Mouse (Mus musculus) liver, embryonic 12.5 days (tissue): ENCODE measurements around the gene Zfp764. TPM values are rescaled to one million over a fixed set of nuclear protein-coding genes. Genes with fewer than 3 reads are reported as not detected.
"Not testable (repeated sequence)": the region's sequence is repeated elsewhere in the genome, so short reads cannot be mapped to it uniquely, and the experiment has no call there.

Experiments
- ATAC-seq: fragments of 200-750 bp; cut with Nextera tagmentation; 2 replicates; pipeline ENCODE4 v1.8.0; 2017; ENCODE audit warnings: moderate number of reproducible peaks, mild to moderate bottlenecking, moderate library complexity
- H3K27ac ChIP-seq: fragments of 300-500 bp; sonication (generic); 2 replicates; pipeline ENCODE4 v1.5.1; 2016; ENCODE audit warnings: mild to moderate bottlenecking
- H3K27me3 ChIP-seq: fragments of 300-500 bp; sonication (generic); replicated peaks from 2 replicates; pipeline ENCODE4 v1.6.1; 2016; ENCODE audit warnings: mild to moderate bottlenecking, moderate library complexity
- H3K36me3 ChIP-seq: fragments of 300-500 bp; sonication (generic); 2 replicates; pipeline ENCODE4 v1.6.1; 2016; ENCODE audit warnings: mild to moderate bottlenecking, moderate library complexity
- H3K4me1 ChIP-seq: fragments of 300-500 bp; sonication (generic); 2 replicates; pipeline ENCODE4 v1.6.1; 2016
- H3K4me2 ChIP-seq: fragments of 300-500 bp; sonication (generic); 2 replicates; pipeline ENCODE4 v1.6.1; 2016; ENCODE audit warnings: mild to moderate bottlenecking, moderate library complexity
- H3K4me3 ChIP-seq: fragments of 300-500 bp; sonication (generic); 2 replicates; pipeline ENCODE4 v1.5.1; 2016; ENCODE audit warnings: mild to moderate bottlenecking, moderate library complexity
- H3K9ac ChIP-seq: fragments of 300-500 bp; sonication (generic); 2 replicates; pipeline ENCODE4 v1.6.1; 2016; ENCODE audit warnings: mild to moderate bottlenecking, moderate library complexity
- H3K9me3 ChIP-seq: fragments of 300-500 bp; sonication (generic); replicated peaks from 2 replicates; pipeline ENCODE4 v1.6.1; 2016; ENCODE audit warnings: mild to moderate bottlenecking, moderate library complexity
- WGBS: fragments of 180-500 bp; shearing (Covaris S2); methylation state at CpG from one replicate; pipeline ENCODE4 v1.1.7; 2016; ENCODE audit not compliant: insufficient replicate concordance; 5-methylcytosine and 5-hydroxymethylcytosine counted together
- polyA plus RNA-seq: library from polyadenylated mRNA; unstranded; fragments of >200 nt; fragmentation: Nextera tagmentation; extraction: Ambion mirVana; gene quantifications from 2 replicates; pipeline ENCODE4 v1.2.1, GENCODE M21; 2016

Zfp764 gene
- polyA plus RNA-seq, 1 experiment from 2014 or later: 2.5 TPM

DNA sequence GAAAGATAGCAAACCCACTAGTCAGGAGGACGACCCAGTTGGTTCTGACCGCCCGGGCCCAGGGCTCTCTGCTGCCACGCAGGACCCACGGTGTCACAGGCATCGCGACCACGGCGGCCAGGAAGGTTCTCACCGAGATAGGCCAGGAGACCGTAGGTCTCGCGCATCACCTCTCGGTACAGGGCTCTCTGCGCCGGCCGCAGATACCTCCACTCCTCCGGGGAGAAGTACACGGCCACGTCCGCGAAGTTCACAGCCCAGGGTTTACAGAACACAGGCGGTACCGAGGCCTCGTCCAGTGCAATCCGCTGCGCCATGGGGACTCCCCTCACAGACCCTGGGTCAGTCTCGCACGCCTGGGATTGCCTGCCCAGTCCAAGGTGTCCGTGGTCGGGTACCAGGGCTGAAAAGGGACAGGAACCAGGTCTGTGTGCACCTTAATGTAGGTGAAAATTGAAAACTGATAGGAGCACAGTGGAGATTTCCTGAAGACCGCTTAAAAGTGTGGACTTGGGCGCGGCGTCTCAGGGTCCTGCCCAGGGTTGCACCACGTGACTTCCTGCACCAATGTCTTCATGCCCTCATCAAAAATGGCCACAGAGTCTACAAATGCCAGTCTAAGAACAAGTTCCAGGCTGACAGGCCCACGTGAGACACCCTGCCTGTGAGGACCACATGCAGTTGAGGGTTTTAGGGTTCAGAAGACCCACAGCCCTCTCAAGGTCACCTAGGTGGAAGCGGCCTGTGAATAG, 19.8 kb downstream of the Zfp764 start, which contains the start of gene 9130019O22Rik:
9130019O22Rik (minus strand) TSS at position 526 of the 752 bp plus-strand sequence.
- peak within 1 kb of the TSS; percentile 68 for H3K27ac ChIP-seq
- peak within 1 kb of the TSS; percentile 80 for H3K9ac ChIP-seq
- H3K4me3 ChIP-seq: peak within 1 kb of the TSS; percentile 71
- peak; percentile 90 for ATAC-seq
- H3K4me2 ChIP-seq: peak within 1 kb of the TSS; percentile 91
- peaks cover 7% of the 10 kb centered on the region; the same call in 1 of the 2 replicates for H3K9me3 ChIP-seq
- 7% methylated on average over 38 of the region's 38 CpGs for WGBS
- H3K4me1 ChIP-seq: peaks cover 17% of the 10 kb centered on the region
- no peaks in the 10 kb centered on the region for H3K27me3 ChIP-seq
- peaks cover 41% of the 10 kb centered on the region for H3K36me3 ChIP-seq

DNA sequence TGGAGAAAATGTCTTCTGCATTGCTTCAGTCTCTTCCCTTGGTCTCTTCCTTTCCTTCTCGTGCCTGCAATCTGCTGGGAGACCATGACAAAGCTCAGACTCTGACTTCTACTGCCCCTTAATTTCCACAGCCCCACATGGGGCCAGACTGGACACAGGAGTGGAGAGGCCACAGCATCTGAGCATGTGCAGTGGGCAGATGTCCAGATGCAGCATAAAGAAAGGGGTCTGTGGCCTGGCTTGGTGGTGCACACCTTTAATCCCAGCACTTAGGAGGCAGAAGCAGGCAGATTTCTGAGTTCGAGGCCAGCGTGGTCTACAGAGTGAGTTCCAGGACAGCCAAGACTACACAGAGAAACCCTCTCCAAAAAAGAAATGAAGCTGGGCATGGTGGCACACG, 21.1 kb downstream of the Zfp764 start:
- not testable (repeated sequence) for H3K4me3 ChIP-seq, H3K9me3 ChIP-seq, H3K4me2 ChIP-seq, H3K27ac ChIP-seq, H3K27me3 ChIP-seq, ATAC-seq, H3K9ac ChIP-seq
- H3K36me3 ChIP-seq: peaks cover 31% of the 10 kb centered on the region
- WGBS: 82% methylated on average over 4 of the region's 4 CpGs
- peaks cover 16% of the 10 kb centered on the region for H3K4me1 ChIP-seq

GRCm38 (mm10) chr7:127378310-127378921, 28.2 kb downstream of the Zfp764 start:
- Histone ChIP-seq H3K36me3 (peaks cover 21% of the 10 kb centered on the region), H3K9ac (no peak overlapping the region), H3K27ac (no peak overlapping the region), H3K27me3 (no peaks in the 10 kb centered on the region), H3K4me3 (no peak overlapping the region), H3K9me3 (no peaks in the 10 kb centered on the region), H3K4me2 (no peak overlapping the region), H3K4me1 (peaks cover 26% of the 10 kb centered on the region)
- ATAC-seq: no peak
- 35% methylated on average over 6 of the region's 6 CpGs for WGBS

DNA sequence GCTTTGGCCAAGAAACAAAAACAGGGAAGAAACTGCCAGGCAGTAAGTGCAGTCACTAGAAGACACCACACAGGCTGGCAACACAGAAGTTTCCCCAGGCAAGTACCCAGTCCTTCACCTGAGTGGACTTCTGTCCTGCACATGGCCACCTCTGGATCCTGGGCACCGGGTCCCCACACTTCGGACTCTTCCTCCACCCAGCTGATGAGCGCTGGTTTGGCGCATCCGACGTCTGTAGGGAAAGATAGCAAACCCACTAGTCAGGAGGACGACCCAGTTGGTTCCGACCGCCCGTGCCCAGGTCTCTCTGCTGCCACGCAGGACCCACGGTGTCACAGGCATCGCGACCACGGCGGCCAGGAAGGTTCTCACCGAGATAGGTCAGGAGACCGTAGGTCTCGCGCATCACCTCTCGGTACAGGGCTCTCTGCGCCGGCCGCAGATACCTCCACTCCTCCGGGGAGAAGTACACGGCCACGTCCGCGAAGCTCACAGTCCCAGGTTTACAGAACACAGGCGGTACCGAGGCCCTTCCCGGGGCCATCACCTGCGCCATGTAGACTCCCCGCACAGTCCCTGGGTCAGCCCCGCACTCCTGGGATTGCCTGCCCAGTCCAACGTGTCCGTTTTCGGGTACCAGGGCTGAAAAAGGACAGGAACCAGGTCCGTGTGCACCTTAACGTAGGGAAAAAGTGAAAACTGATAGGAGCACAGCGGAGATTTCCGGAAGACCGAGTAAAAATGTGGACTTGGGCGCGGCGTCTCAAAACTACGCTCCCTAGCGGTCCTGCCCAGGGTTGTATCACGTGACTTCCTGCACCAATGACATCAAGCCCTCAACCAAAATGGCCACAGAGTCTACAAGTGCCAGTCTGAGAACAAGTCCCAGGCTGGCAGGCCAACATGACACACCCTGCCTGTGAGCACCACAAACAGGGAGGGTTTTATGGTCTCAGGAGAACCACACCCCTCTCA, 31.1 kb downstream of the Zfp764 start, which contains the start of gene Zfp747:
Zfp747 (minus strand) TSS at position 780 of the 975 bp plus-strand sequence.
- H3K36me3 ChIP-seq: peaks cover 16% of the 10 kb centered on the region
- WGBS: 2% methylated on average over 49 of the region's 49 CpGs
- peak; percentile 96 for ATAC-seq
- H3K4me2 ChIP-seq: peak within 1 kb of the TSS; percentile 87
- not testable (repeated sequence) for H3K9me3 ChIP-seq, H3K27me3 ChIP-seq
- peak within 1 kb of the TSS; percentile 81 for H3K4me3 ChIP-seq
- H3K27ac ChIP-seq: peak within 1 kb of the TSS; percentile 84
- peak within 1 kb of the TSS; percentile 80 for H3K9ac ChIP-seq
- H3K4me1 ChIP-seq: peaks cover 33% of the 10 kb centered on the region

DNA sequence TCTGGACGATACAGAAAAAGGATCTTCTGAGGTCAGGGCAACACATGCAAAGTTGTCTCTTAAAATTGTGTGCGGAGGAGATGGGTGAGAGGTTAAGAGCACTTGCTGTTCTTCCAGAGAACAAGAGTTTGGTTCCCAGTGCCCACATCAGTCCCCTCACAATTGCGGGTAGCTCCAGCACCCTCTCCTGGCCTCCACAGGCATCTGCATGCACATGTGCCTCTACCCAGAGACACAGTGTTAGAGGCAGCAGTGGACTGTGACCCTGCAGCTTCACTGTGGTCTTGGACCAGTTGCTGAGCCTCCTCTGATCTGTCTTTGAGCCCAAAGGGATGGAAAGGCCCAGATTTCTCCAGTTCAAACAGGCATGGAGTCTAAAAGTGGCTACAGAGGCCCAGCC, 34.8 kb downstream of the Zfp764 start:
- H3K4me2 ChIP-seq, H3K4me3 ChIP-seq, H3K27me3 ChIP-seq, H3K9ac ChIP-seq, H3K27ac ChIP-seq, H3K9me3 ChIP-seq, ATAC-seq: not testable (repeated sequence)
- 77% methylated on average over 3 of the region's 3 CpGs for WGBS
- Histone ChIP-seq H3K4me1 (peaks cover 21% of the 10 kb centered on the region), H3K36me3 (peaks cover 16% of the 10 kb centered on the region)

DNA sequence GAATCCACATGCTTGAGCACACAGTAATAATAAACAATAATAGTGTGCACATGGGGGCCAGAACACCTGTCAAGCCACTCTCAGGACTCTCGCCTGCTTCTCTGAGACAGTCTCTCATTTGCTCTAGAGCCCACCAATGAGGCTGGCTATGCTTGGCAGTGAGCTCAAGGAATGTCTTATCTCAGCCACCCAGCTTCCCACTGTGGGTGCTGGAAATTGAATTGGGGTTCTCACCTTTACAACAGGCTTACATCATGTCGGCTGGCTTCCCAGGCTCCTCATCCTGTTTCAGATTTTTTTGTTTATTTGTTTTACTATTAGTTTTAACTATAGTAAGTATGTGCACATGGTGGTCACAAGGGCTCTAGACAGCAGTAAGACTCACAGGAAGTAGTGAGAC, 35.4 kb downstream of the Zfp764 start:
- no peak overlapping the region for H3K27ac ChIP-seq
- peaks cover 17% of the 10 kb centered on the region for H3K4me1 ChIP-seq
- no peaks in the 10 kb centered on the region for H3K27me3 ChIP-seq
- H3K36me3 ChIP-seq: peaks cover 16% of the 10 kb centered on the region
- no peak overlapping the region for H3K4me3 ChIP-seq
- WGBS: 31% methylated on average over 2 of the region's 2 CpGs
- no peak overlapping the region for H3K9ac ChIP-seq
- no peak overlapping the region for H3K4me2 ChIP-seq
- 0 out of 2 replicates have a peak, but pooled peaks cover 8% of the 10 kb centered on the region for H3K9me3 ChIP-seq
- ATAC-seq: no peak

- H3K9me3 ChIP-seq: 0 out of 2 replicates have a peak, but pooled peaks cover 8% of the 10 kb centered on the region
- no peak overlapping the region for H3K4me2 ChIP-seq
- no peak overlapping the region for H3K9ac ChIP-seq
- no peak overlapping the region for H3K27ac ChIP-seq
- H3K27me3 ChIP-seq: peaks cover 27% of the 10 kb centered on the region
- ATAC-seq: no peak
- no peaks in the 10 kb centered on the region for H3K36me3 ChIP-seq
- H3K4me3 ChIP-seq: no peak overlapping the region
- WGBS: 74% methylated on average over 3 of the region's 3 CpGs
- peaks cover 14% of the 10 kb centered on the region; the same call in 1 of the 2 replicates for H3K4me1 ChIP-seq
These were observed 40.4 kb downstream of the Zfp764 start for GRCm38 (mm10) chr7:127366249-127366648.

DNA sequence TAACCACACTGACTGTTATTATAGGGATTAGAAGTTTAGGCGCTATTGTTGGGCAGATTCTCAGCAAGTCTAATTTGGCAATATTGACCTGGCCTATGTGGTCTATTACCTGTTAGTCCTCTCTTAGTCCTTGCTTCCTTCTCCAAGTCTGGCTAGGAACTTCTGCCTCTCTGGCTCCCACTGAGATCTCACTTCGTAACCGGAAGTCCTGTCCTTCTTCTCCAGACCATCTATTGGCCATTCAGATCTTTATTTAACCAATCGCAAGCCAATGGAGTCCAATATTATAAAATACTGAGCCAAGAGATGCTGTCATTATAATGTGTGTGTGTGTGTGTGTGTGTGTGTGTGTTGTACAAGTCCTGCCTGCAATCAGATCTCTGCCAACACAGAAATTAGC, 42.5 kb downstream of the Zfp764 start:
- 0 out of 2 replicates have a peak overlapping the region, but pooled peaks have one; percentile 39 for H3K4me3 ChIP-seq

GRCm38 (mm10) chr7:127363475-127363921, 43.1 kb downstream of the Zfp764 start:
- Histone ChIP-seq H3K9ac (peak overlapping the region; percentile 44), H3K9me3 (0 out of 2 replicates have a peak, but pooled peaks cover 8% of the 10 kb centered on the region), H3K27me3 (peaks cover 46% of the 10 kb centered on the region), H3K4me3 (peak overlapping the region; percentile 39), H3K36me3 (no peaks in the 10 kb centered on the region), H3K4me1 (peaks cover 11% of the 10 kb centered on the region; the same call in 1 of the 2 replicates), H3K4me2 (peak overlapping the region; percentile 64), H3K27ac (no peak overlapping the region)
- 8% methylated on average over 24 of the region's 24 CpGs for WGBS
- no peak for ATAC-seq

More for the DNA sequence above, 42.5 kb downstream of the Zfp764 start:
- Histone ChIP-seq H3K27me3 (peaks cover 44% of the 10 kb centered on the region), H3K4me2 (peak overlapping the region; percentile 64; the same call in 1 of the 2 replicates), H3K9ac (no peak overlapping the region; the same call in 1 of the 2 replicates), H3K36me3 (no peaks in the 10 kb centered on the region), H3K9me3 (0 out of 2 replicates have a peak, but pooled peaks cover 8% of the 10 kb centered on the region), H3K4me1 (peaks cover 11% of the 10 kb centered on the region; the same call in 1 of the 2 replicates), H3K27ac (no peak overlapping the region)
- no peak for ATAC-seq
- WGBS: 59% methylated on average over 4 of the region's 4 CpGs

- WGBS: 22% methylated on average over 13 of the region's 13 CpGs
- not testable (repeated sequence) for H3K27ac ChIP-seq, H3K9ac ChIP-seq, ATAC-seq, H3K9me3 ChIP-seq, H3K36me3 ChIP-seq
- H3K4me2 ChIP-seq: peak overlapping the region; percentile 32
- H3K27me3 ChIP-seq: peaks cover 55% of the 10 kb centered on the region
- H3K4me1 ChIP-seq: peaks cover 11% of the 10 kb centered on the region; the same call in 1 of the 2 replicates
- H3K4me3 ChIP-seq: 0 out of 2 replicates have a peak overlapping the region, but pooled peaks have one; percentile 18
These were observed 44.2 kb downstream of the Zfp764 start for GRCm38 (mm10) chr7:127362418-127362817.

GRCm38 (mm10) chr7:127361449-127361848, 45.2 kb downstream of the Zfp764 start:
- Histone ChIP-seq H3K27me3 (peaks cover 59% of the 10 kb centered on the region), H3K36me3 (no peaks in the 10 kb centered on the region), H3K4me3 (no peak overlapping the region), H3K9me3 (no peaks in the 10 kb centered on the region), H3K9ac (no peak overlapping the region), H3K4me1 (peaks cover 11% of the 10 kb centered on the region; the same call in 1 of the 2 replicates), H3K4me2 (no peak overlapping the region), H3K27ac (no peak overlapping the region)
- ATAC-seq: 0 out of 2 replicates have a peak, but pooled peaks have one; percentile 21
- 46% methylated on average over 13 of the region's 13 CpGs for WGBS
